Mouse (Mus musculus) forebrain, postnatal 0 days (tissue): Measurements from ENCODE around the gene Rbms3. TPM values are rescaled to one million over a fixed set of nuclear protein-coding genes. Genes with fewer than 3 reads are reported as not detected.
A peak's percentile ranks its signal among the peaks of the same experiment; 100 is the strongest.

Source experiments
- ATAC-seq: fragments of 200-750 bp; cut with Nextera tagmentation; 2 replicates; pipeline ENCODE4 v1.8.0; 2017; ENCODE audit warnings: mild to moderate bottlenecking, moderate library complexity
- DNase-seq: peaks from one replicate; pipeline ENCODE4 v3.0.0-alpha.2; 2015
- H3K27ac ChIP-seq: fragments of 300-500 bp; sonication (generic); 2 replicates; pipeline ENCODE4 v1.5.1; 2014; ENCODE audit warnings: low read depth, mild to moderate bottlenecking, antibody characterized with exemption, low read length, moderate library complexity, mixed read lengths
- H3K27me3 ChIP-seq: fragments of 300-500 bp; sonication (generic); 2 replicates; pipeline ENCODE4 v1.6.1; 2014; ENCODE audit warnings: mild to moderate bottlenecking, low read length, mixed read lengths; ENCODE audit not compliant: insufficient read depth
- H3K36me3 ChIP-seq: fragments of 300-500 bp; sonication (generic); 2 replicates; pipeline ENCODE4 v1.6.1; 2014; ENCODE audit warnings: mild to moderate bottlenecking, moderate library complexity; ENCODE audit not compliant: insufficient read depth
- H3K4me1 ChIP-seq: fragments of 300-500 bp; sonication (generic); 2 replicates; pipeline ENCODE4 v1.6.1; 2014; ENCODE audit warnings: antibody characterized with exemption; ENCODE audit not compliant: insufficient read depth
- H3K4me2 ChIP-seq: fragments of 300-500 bp; sonication (generic); 2 replicates; pipeline ENCODE4 v1.6.1; 2014; ENCODE audit warnings: low read depth, mild to moderate bottlenecking, moderate library complexity
- H3K4me3 ChIP-seq: fragments of 300-500 bp; sonication (generic); 2 replicates; pipeline ENCODE4 v1.5.1; 2014; ENCODE audit warnings: low read depth, low read length, mixed read lengths
- H3K9ac ChIP-seq: fragments of 300-500 bp; sonication (generic); 2 replicates; pipeline ENCODE4 v1.6.1; 2014; ENCODE audit warnings: mild to moderate bottlenecking
- H3K9me3 ChIP-seq: fragments of 300-500 bp; sonication (generic); 2 replicates; pipeline ENCODE4 v1.6.1; 2016; ENCODE audit warnings: low read length
- CTCF ChIP-seq: sonication (generic); IDR thresholded peaks from 2 replicates; pipeline ENCODE4 v1.5.1; 2016; ENCODE audit warnings: antibody characterized with exemption, control low read depth, low read depth
- WGBS: fragments of 180-500 bp; shearing (Covaris S2); extraction: QIAGEN DNeasy Blood & Tissue Kit; methylation state at CpG from one replicate; pipeline ENCODE4 v1.1.7; 2014; 5-methylcytosine and 5-hydroxymethylcytosine counted together
- polyA plus RNA-seq: library from polyadenylated mRNA; unstranded; fragments of >200 nt; fragmentation: Nextera tagmentation; extraction: Ambion mirVana; gene quantifications from 2 replicates; pipeline ENCODE4 v1.2.1, GENCODE M21; 2015
- total RNA-seq: library from RNA; depleted of rRNA; stranded (reverse); fragments of >200 nt; gene quantifications from 2 replicates; pipeline ENCODE4 v1.2.3, GENCODE M21; 2014

Gene Rbms3
- total and polyA plus RNA-seq, 2 experiments from 2014 or later: 29.9 to 38.8 TPM

DNA sequence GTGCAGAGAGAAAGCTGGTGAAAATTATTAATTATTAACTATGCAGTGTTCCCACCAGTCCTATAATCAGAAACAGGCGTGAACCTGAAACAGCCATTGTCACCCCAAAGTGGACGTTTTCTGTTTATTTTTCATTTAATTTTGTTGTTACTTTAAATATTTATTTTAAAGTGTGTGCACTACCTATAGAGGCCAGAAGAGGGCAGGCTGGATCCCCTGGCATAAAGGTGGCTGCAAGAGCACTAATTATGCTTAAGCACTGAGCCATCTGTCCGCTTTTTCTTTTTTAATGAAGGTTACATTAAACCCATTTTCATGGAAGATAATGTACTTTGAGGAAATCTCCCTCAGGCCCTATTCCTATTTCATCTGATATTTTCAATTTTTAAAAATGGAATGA lies 563.2 kb downstream of the Rbms3 start:
- Histone ChIP-seq H3K36me3 (no peaks in the 10 kb centered on the region), H3K9ac (no peak overlapping the region), H3K27ac (no peak overlapping the region), H3K4me2 (no peak overlapping the region), H3K4me3 (no peak overlapping the region), H3K4me1 (no peaks in the 10 kb centered on the region), H3K27me3 (no peaks in the 10 kb centered on the region), H3K9me3 (no peaks in the 10 kb centered on the region)
- 80% methylated on average over 3 of the region's 3 CpGs for WGBS
- ATAC-seq: no peak
- TF ChIP-seq CTCF: peak; percentile 45
- no peak for DNase-seq

DNA sequence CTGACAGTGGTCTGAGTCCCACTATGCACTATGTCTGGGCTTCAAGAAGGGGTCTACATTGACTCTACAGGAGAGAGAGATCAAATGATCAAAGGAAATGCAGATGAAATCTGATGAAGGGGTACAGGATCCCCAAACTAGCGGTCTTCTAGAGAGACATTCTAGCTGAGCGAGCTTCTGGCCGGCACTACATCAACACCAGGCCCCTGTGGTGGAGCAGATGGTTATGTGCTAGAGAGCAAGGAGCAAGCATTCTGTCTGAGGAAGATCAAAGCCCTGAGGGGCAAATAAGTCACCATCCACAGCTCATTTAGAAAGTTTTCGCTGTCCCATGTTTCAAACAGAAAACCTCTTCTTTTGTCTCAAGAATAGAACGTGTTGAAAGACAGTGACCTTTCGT lies 564.1 kb downstream of the Rbms3 start:
- DNase-seq (no peak), ATAC-seq (no peak)
- H3K36me3 ChIP-seq: no peaks in the 10 kb centered on the region
- no peak for TF ChIP-seq CTCF
- H3K4me3 ChIP-seq: no peak overlapping the region
- H3K4me1 ChIP-seq: no peaks in the 10 kb centered on the region
- no peaks in the 10 kb centered on the region for H3K9me3 ChIP-seq
- no peak overlapping the region for H3K9ac ChIP-seq
- no peak overlapping the region for H3K4me2 ChIP-seq
- no peaks in the 10 kb centered on the region for H3K27me3 ChIP-seq
- WGBS: 96% methylated on average over 6 of the region's 6 CpGs
- no peak overlapping the region for H3K27ac ChIP-seq

DNA sequence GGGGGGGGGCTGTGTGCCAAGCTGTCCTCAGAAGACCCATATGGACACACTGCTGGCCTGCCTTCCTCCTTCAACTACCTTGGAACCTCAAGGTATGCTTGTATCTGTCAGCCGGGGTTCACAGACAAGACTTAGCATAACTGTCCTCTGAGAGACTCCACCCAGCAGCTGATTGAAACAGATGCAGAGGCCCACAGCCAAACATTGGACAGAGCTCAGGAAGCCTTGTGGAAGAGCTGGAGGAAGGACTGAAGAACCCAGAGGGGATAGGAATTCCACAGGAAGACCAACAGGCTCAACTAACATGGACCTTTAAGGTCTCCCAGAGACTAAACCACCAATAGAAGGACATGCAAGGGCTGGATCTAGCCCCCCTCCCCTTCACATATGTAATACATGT lies 570.1 kb downstream of the Rbms3 start:
- no peak overlapping the region for H3K4me3 ChIP-seq
- 90% methylated on average over 1 of the region's 1 CpGs for WGBS
- ATAC-seq (no peak), DNase-seq (no peak)
- no peaks in the 10 kb centered on the region for H3K9me3 ChIP-seq
- TF ChIP-seq CTCF: no peak
- H3K36me3 ChIP-seq: no peaks in the 10 kb centered on the region
- no peak overlapping the region for H3K4me2 ChIP-seq
- no peak overlapping the region for H3K9ac ChIP-seq
- H3K27ac ChIP-seq: no peak overlapping the region
- H3K4me1 ChIP-seq: no peaks in the 10 kb centered on the region
- H3K27me3 ChIP-seq: no peaks in the 10 kb centered on the region

DNA sequence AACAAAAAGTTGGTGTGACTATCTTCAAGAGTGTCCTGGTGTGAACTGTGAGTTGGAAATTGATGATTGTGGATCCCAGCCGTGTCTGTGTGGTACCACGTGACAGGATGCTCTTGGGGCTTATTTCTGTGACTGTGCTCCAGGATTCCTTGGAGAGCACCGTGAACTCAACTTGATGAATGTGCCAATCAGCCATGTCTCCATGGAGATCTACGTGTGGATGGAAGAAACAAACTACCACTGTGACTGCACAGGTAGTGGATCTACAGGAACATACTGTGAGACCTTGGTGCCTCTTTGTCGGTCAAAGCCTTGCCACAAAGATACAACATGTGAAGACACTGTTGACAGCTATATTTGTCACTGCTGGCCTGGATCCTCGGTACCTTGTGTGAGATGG lies 570.6 kb downstream of the Rbms3 start:
- no peak for TF ChIP-seq CTCF
- Histone ChIP-seq H3K9ac (no peak overlapping the region), H3K27me3 (no peaks in the 10 kb centered on the region), H3K4me1 (no peaks in the 10 kb centered on the region), H3K36me3 (no peaks in the 10 kb centered on the region), H3K27ac (no peak overlapping the region), H3K4me3 (no peak overlapping the region), H3K4me2 (no peak overlapping the region), H3K9me3 (no peaks in the 10 kb centered on the region)
- ATAC-seq (no peak), DNase-seq (no peak)
- 89% methylated on average over 6 of the region's 6 CpGs for WGBS

DNA sequence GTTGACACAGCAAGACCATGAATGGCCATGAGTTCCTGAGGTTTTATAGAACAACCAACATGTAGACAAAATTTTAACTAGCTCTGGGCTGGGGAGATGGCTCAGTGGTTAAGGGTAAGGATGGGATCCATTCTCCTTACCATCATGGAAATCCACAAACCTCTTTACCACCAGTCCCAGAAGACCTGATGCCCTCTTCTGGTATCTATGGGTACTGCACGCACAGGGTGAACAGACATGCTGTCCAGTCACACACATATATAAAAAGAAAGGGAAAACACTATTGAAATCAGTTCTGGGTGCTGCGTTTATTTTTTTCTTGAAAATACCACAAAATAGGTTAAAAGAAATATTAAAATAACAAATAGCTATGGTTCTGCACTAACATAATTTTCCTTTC lies 577.8 kb downstream of the Rbms3 start:
- no peak for ATAC-seq
- WGBS: 99% methylated on average over 2 of the region's 2 CpGs

DNA sequence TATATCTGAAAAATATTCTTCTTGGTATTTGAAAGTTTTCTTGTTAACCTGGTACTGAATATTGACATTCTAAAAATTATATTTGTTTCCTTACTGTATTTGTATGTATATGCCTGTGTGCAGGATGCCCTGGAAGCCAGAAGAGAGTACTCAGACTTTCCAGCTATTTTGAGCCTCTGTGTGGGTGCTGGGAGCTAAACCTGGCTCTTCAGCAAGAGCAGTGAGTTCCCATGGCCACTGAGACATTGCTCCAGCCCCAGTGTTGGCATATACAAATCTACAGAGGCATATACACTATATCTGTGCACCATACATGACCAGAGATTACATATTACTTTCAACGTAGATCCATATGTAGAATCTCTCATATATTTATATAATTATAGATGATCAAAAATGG lies 581.1 kb downstream of the Rbms3 start:
- no peaks in the 10 kb centered on the region for H3K4me1 ChIP-seq
- no peak overlapping the region for H3K4me2 ChIP-seq
- H3K4me3 ChIP-seq: no peak overlapping the region
- no peak overlapping the region for H3K9ac ChIP-seq
- 94% methylated on average over 1 of the region's 1 CpGs for WGBS
- no peaks in the 10 kb centered on the region for H3K27me3 ChIP-seq
- DNase-seq: no peak
- no peak for ATAC-seq
- no peaks in the 10 kb centered on the region for H3K36me3 ChIP-seq
- no peak for TF ChIP-seq CTCF
- no peaks in the 10 kb centered on the region for H3K9me3 ChIP-seq
- H3K27ac ChIP-seq: no peak overlapping the region

More for the DNA sequence above, 577.8 kb downstream of the Rbms3 start:
- no peak overlapping the region for H3K4me3 ChIP-seq
- H3K27me3 ChIP-seq: no peaks in the 10 kb centered on the region
- H3K4me2 ChIP-seq: no peak overlapping the region
- H3K4me1 ChIP-seq: no peaks in the 10 kb centered on the region
- no peaks in the 10 kb centered on the region for H3K36me3 ChIP-seq
- 0 out of 2 replicates have a peak, but pooled peaks have one; percentile 8 for TF ChIP-seq CTCF
- DNase-seq: no peak
- no peaks in the 10 kb centered on the region for H3K9me3 ChIP-seq
- H3K27ac ChIP-seq: no peak overlapping the region
- H3K9ac ChIP-seq: no peak overlapping the region

DNA sequence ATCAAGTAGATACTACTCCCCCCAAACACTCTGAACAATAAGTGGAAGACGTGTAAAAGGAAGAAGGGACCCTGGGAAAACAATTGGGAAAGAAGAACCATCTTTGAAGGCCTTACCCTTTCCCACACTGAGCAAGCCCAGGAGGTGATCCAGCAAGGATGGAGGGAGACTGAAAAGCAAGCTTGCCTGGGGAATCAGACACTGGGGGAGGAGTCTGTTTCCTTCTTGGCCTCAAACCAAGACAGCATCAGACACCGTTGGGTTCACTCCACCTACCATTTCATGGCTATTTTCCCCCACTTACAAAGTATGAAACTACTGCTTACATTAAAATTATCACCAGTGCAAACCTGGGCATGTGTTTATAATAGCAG lies 587.7 kb downstream of the Rbms3 start:
- H3K27me3 ChIP-seq: no peaks in the 10 kb centered on the region
- TF ChIP-seq CTCF: no peak
- no peak overlapping the region for H3K4me3 ChIP-seq
- H3K4me2 ChIP-seq: no peak overlapping the region
- H3K27ac ChIP-seq: no peak overlapping the region
- WGBS: 61% methylated on average over 2 of the region's 2 CpGs
- no peaks in the 10 kb centered on the region for H3K4me1 ChIP-seq
- no peak overlapping the region for H3K9ac ChIP-seq
- ATAC-seq (no peak), DNase-seq (no peak)
- no peaks in the 10 kb centered on the region for H3K36me3 ChIP-seq
- no peaks in the 10 kb centered on the region for H3K9me3 ChIP-seq
